Mouse (Mus musculus): ENCODE data around the gene Lgi1.

The Lgi1 gene

GRCm38 (mm10) chr19:38264505-38265500 lies at the start of gene Lgi1:
Gene Lgi1 (plus strand): TSS chr19:38264536.
- DNase-seq = no peak

- no peak for DNase-seq
Observed at GRCm38 (mm10) chr19:38217696-38218095, 46.6 kb upstream of the Lgi1 start.

- no peak for DNase-seq
Observed at GRCm38 (mm10) chr19:38223356-38223904, 40.9 kb upstream of the Lgi1 start.

- peak; percentile 93 for DNase-seq
Observed at GRCm38 (mm10) chr19:38223905-38224684, 40.2 kb upstream of the Lgi1 start, which contains the start of gene Fra10ac1. Gene Fra10ac1 (minus strand): TSS chr19:38224156.

GRCm38 (mm10) chr19:38224685-38225060 lies 39.7 kb upstream of the Lgi1 start:
- no peak for DNase-seq

- no peak for DNase-seq
Observed at GRCm38 (mm10) chr19:38228699-38229098, 35.6 kb upstream of the Lgi1 start.

- DNase-seq = peak; percentile 16
Observed at GRCm38 (mm10) chr19:38232087-38232486, 32.2 kb upstream of the Lgi1 start.

- DNase-seq = no peak
Observed at GRCm38 (mm10) chr19:38232516-38232915, 31.8 kb upstream of the Lgi1 start.

- DNase-seq = no peak
Observed at GRCm38 (mm10) chr19:38236526-38236925, 27.8 kb upstream of the Lgi1 start.

GRCm38 (mm10) chr19:38237834-38238212 lies 26.5 kb upstream of the Lgi1 start:
- DNase-seq = no peak

- DNase-seq = no peak
Observed at GRCm38 (mm10) chr19:38238213-38238951, 26.0 kb upstream of the Lgi1 start.

- DNase-seq = no peak
Observed at GRCm38 (mm10) chr19:38242314-38242852, 22.0 kb upstream of the Lgi1 start.

- DNase-seq = no peak
Observed at GRCm38 (mm10) chr19:38244748-38245147, 19.6 kb upstream of the Lgi1 start.

- no peak for DNase-seq
Observed at GRCm38 (mm10) chr19:38245361-38246176, 18.8 kb upstream of the Lgi1 start.

- DNase-seq = no peak
Observed at GRCm38 (mm10) chr19:38246177-38246622, 18.1 kb upstream of the Lgi1 start.

- no peak for DNase-seq
Observed at GRCm38 (mm10) chr19:38249627-38250026, 14.7 kb upstream of the Lgi1 start.

- DNase-seq = peak; percentile 55
Observed at GRCm38 (mm10) chr19:38253796-38254195, 10.5 kb upstream of the Lgi1 start.

GRCm38 (mm10) chr19:38258651-38259065 lies 5.7 kb upstream of the Lgi1 start:
- no peak for DNase-seq

GRCm38 (mm10) chr19:38259436-38259835 lies 4.9 kb upstream of the Lgi1 start:
- DNase-seq = no peak

- DNase-seq = no peak
Observed at GRCm38 (mm10) chr19:38260346-38260745, 4.0 kb upstream of the Lgi1 start.

GRCm38 (mm10) chr19:38261351-38261750 lies 3.0 kb upstream of the Lgi1 start:
- DNase-seq = no peak

All from kidney, postnatal 14 days (tissue).